Mouse (Mus musculus) urinary bladder, postnatal 14 days (tissue): ENCODE results near the gene Sowahb.
"Not testable (repeated sequence)": the region's sequence is repeated elsewhere in the genome, so short reads cannot be mapped to it uniquely, and the experiment has no call there.

ENCODE experiments used
- DNase-seq: peaks from one replicate; pipeline ENCODE4 v3.0.0; 2021; ENCODE audit warnings: low spot score

Sowahb gene

GRCm38 (mm10) chr5:93042831-93043687 is 1.8 kb downstream of the Sowahb start:
- no peak for DNase-seq

DNA sequence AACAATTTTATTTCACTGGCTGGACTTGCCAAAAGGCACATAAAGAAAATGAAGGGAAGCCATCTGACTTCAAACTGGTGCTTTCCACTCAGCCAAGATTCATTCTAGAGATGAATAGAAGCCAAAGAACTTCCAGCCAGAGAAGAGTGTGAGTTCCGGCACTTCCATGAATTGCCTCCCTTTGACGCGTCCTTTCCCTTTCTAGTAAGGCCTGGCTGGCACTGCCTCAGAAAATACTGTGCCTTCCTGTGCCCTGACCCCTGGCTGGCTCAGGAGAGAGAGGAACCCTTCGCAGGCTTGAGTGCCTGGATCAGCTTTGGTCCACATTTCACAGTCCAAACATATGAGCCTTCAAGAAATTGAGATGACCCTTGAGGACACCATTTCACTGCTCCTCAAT is 2.8 kb downstream of the Sowahb start:
- DNase-seq, result no peak

DNA sequence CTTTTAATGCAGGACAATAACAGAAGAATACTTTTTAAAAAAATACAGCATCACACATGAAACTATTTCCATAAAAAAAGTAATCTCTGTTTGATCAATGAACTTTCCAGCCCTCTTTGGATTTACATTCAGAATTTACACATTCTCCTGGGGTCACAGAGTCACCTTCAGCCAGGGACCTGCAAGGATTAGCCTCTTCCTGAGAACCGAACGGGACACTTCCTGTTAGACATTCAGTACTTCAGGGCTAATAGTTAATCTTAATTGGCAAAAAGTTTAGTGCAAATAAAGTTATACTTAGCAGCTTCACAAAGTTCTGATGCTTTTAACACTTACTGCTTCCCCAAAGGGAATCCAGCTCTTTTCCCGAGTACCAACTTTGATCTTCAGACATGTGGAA is 3.5 kb downstream of the Sowahb start:
- DNase-seq, result no peak

DNA sequence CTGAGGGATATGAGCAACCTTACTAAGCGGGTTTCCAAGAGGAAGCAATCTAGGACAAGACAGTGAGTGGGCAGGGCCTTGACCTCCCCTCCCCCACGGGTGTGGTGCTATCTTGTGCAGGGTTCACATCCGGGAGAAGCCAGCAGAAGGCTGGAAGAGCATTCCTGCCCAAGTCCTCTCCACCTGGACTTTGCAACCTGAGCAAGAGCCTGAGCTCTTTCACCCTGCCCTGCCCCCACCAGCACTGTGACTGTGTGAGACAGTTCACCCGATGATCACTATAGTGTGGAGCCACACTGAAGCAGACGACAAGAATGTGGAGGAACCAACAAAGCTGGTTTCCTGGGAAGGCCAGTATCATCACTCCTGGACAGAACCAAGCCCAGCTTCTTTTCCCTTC is 4.7 kb downstream of the Sowahb start:
- no peak for DNase-seq

- DNase-seq, result no peak
Observed at GRCm38 (mm10) chr5:93036254-93036653, 8.6 kb downstream of the Sowahb start.

DNA sequence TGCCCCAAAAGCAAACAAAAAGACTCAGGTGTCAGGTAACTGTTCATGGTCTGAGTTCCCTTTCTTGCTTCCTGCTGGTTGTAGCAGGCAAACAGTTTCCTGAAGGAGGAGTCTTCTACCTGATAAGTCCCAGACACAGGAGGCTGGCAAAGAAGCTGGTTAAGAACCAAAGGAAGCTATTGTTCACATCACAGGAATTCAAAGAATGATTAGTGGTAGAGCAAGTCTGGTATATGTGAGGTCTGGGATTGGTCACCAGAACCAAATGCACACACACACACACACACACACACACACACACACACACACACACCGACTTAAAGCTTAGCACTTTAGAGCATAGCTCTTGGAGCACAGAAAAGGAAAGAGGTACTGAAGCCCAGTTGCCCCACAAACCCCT is 9.5 kb downstream of the Sowahb start:
- DNase-seq, result peak; percentile 20

GRCm38 (mm10) chr5:93033087-93033870 is 11.5 kb downstream of the Sowahb start:
- no peak for DNase-seq

DNA sequence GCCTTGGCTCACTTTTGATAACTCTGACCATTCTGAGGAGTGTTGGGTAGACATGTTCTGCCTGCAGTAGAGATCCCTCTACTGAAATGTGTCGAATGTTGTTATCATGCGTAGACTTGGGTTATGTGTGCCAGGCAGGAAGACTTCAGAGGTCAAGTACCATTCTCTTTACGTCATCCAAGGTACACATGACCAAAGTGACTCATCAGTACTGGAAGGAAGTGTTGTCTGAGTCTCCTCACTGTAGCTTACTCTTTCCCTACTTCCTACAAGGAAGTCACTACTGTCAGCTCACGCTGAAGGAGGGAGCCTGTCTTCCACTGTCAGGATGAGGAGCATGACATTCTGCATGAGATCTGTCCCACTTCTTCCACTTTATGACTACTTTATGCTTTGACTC is 12.2 kb downstream of the Sowahb start:
- no peak for DNase-seq

- no peak for DNase-seq
Observed at GRCm38 (mm10) chr5:93030869-93031268, 14.0 kb downstream of the Sowahb start.

GRCm38 (mm10) chr5:93030411-93030810 is 14.4 kb downstream of the Sowahb start:
- DNase-seq, result no peak

GRCm38 (mm10) chr5:93027120-93027675 is 17.6 kb downstream of the Sowahb start:
- DNase-seq, result peak; percentile 43

DNA sequence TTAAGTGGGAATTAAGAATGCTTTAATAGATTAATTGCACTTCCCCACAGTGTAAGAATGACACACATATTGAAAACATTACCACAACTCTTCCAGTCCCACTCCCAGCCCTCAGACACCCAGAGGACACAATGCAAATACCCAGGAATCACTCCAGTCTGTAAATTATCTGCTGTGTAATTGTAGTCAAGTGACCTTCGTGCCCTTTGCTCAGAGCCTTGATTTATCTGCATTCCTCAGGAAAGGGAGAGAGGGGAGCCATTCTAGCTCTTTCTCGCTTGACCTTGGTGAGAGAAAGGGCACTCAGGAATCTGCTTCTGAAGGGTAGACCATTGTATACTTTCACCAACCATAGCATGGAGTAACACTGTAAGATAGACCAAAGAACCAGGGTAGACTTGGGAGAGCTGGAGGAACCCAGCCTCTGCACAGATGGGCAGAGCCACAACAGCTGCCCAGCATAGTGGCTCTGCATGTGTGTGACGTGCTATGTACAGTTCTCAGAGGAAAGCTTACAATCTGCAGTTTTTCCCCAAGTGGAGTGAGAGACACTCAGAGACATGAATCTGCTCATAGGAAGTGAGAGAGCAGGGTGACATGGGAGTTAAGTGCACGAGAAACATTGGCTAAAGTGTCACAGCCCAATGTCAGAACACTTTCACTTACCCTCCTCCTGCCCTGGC is 18.2 kb downstream of the Sowahb start:
- DNase-seq, result no peak

- peak; percentile 55 for DNase-seq
Observed at GRCm38 (mm10) chr5:93024754-93025280, 20.0 kb downstream of the Sowahb start.

GRCm38 (mm10) chr5:93022126-93022797 is 22.6 kb downstream of the Sowahb start:
- DNase-seq, result peak; percentile 34

DNA sequence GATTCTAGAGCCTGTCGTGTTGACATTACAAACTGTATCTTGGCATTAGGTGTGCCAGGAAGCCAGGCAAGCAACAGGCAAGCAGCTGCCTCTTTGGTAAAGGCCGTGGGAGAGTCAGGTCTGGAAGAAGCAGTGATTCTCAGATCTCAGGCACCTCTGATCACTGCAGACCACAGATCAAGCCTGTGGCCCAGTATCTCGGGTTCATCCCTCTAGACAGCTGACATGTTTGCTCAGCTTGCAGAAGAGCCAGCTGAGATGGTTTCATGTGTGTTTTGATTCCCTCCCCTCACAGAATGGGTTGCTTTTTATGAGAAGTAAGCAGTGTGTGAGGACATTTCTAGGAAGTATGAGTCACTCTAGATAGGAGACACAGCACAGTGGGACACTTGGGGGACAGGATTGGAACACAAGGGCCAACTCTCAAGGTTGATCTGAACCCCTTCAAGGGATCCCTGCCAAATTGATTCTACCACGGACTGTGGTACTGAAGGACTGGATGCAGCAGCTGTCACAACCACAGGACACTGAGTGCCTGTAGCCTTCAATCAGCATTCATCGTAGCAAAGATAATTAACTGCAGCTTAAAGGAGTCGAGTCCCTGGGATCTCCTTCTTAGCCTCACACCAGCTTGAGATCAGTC is 24.7 kb downstream of the Sowahb start:
- no peak for DNase-seq

DNA sequence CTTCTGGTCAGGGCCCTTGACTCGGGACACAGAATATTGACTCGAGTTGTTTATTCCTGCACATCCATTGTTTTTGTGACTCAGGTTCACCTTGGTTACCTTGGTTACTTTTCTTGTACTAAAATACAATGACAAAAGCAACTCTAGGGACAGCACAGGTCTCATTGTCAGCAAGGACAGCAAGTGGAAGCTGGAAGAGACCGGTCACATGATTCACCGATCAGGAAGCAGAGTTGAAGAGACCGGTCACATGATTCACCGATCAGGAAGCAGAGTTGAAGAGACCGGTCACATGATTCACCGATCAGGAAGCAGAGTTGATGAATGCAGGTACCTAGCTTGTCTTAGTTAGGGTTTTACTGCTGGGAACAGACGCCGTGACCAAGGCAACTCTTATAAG is 25.6 kb downstream of the Sowahb start:
- not testable (repeated sequence) for DNase-seq

- no peak for DNase-seq
Observed at GRCm38 (mm10) chr5:93017678-93018077, 27.1 kb downstream of the Sowahb start.

DNA sequence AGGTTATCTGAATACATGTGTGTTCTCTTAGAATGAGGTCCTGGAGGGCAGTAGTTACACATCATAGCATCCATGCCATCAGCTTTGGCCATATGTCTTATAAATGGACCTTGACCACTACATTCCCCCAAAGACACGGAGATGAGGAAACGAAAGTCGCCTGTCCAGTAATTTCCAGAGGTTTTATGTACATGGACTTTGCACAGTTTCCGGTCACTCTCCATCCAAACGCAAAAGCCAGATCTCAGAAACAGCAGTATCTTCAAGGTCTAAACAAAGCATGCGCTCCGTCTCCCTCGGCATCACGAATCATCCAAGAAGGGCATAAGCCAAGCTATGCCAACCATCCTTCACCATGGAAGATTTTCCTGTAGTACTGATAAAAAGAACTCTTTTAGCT is 36.6 kb downstream of the Sowahb start:
- DNase-seq, result no peak

DNA sequence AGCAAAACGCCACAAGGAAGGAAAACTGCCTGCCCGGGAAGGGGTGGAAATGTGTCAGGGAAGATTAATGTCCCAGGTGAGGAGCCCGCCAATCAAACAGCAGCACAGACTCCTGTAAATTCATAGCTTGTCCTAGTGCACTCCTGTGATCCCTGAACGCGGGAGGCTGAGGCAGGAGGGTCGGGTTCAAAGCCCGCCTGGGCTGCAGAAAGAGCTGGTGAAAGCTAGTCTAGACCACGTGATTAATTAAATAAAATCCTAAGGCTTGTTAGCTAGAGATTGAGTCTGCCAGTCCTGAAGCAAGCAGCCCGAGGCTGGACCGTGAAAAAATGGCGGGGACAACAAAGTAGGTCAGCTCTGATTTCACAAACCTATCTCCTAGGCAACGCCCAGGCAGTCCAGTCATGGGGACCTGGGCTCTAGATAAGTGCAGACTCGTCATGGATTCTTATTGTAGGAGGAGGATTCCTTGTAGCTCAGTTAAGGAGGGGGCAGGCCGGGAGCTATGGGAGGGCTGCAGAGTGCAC is 38.9 kb downstream of the Sowahb start:
- DNase-seq, result no peak

- peak; percentile 30 for DNase-seq
Observed at GRCm38 (mm10) chr5:93005229-93005814, 39.5 kb downstream of the Sowahb start.
